Mouse (Mus musculus) stomach, postnatal 0 days (tissue): Measurements from ENCODE around the gene Ifit1bl2.

Source experiments
- CTCF ChIP-seq: IDR thresholded peaks from 2 replicates; pipeline ENCODE4 v1.5.1; 2016; ENCODE audit warnings: antibody characterized with exemption, low read depth, mild to moderate bottlenecking, moderate library complexity
- EP300 ChIP-seq: optimal IDR thresholded peaks from 2 replicates; pipeline ENCODE3; 2016; ENCODE audit warnings: antibody characterized with exemption

GRCm38 (mm10) chr19:34662740-34663139 lies 22.2 kb upstream of the Ifit1bl2 start:
- TF ChIP-seq CTCF: no peak
- TF ChIP-seq EP300: no peak
